Mouse (Mus musculus) retina, adult 2 months (tissue): Measurements from ENCODE around the gene Lrat.

Experiments
- DNase-seq: peaks from one replicate; pipeline ENCODE4 v3.0.0-alpha.2; 2012; ENCODE audit warnings: low read depth, low spot score

Gene Lrat

DNA sequence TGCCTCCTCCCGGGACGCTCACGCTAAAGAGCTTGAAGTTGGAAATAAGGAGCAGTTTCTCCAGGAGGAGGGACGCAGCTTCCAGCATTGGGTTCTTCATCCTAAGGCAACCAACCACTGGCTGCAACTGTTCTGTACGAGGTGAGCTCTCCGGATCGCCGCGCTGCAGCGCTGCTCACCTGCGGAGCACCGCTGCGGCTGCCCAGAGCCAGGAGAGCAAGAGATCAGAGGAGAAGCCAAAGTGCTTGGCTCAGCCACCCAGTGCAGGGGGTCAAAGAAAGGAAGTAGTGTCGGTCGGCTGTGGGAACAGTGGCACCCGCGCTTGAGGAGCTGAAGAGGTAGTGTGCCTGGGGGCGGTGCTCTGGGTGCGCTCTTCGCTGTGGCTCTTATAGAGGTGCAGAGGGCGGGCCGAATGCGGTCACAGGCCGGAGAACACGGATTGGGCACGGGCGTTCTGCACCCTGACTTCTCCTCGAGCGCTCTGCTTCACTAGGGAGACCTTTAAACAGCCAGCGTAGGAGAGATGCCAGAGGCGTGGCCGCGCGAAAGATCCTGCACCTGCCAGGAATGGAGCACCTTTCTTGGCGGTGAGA is at the start of gene Lrat:
Lrat (minus strand) TSS at position 361 of the 593 bp plus-strand sequence.
- no peak for DNase-seq

DNA sequence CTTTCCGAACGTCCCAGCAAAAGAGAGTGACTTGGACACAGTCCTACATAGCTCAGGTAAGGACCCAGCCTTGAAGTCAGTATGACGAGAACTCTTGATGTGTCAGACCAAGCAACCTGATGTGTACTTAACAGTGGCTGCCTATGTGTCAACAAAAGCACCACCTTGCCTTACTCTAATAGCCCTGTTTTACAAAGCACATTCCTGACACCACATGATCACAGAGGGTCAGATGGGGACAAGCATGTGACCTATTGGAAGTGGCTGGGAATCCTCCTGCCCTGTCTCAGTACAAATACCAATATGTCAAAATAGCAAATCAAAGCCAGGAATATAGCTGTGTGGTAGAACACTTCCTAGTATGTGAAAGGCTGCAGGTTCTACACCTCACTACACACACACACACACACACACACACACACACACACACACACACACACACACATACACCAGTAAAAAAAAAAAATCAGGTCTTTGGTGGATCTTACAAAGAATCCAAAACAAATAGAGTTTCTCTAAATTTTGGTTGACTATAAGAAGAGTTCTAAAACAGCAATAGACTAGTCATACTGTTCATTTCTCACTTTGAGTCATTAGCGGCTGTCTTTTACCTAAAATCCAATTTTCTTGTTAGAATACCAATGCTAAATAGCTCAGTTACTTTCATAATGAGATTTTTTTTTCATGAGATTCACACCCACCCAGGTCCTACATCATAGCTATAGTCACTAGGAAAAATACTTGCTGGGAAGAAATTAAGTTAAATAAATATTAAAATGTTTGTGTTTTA is 48.6 kb upstream of the Lrat start:
- DNase-seq, result no peak

DNA sequence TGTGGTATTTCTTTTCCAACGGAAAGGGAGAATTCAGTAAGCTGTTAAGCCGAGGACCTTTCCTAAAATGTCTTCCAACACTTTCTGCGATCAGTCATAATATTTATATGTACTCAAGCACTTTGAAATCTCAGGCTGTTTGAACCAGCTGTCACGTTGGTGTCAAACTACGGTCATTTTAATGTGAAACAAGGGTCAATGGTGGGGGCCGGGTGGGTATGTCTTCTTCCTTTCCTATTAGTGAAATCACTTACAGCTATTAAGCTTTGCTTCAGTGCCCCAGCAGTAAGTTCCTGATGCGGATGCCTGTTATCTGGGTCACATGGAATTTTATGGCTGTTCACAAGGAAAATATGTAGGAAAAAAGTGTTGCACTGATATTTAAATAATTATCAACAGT is 46.9 kb upstream of the Lrat start:
- no peak for DNase-seq

DNA sequence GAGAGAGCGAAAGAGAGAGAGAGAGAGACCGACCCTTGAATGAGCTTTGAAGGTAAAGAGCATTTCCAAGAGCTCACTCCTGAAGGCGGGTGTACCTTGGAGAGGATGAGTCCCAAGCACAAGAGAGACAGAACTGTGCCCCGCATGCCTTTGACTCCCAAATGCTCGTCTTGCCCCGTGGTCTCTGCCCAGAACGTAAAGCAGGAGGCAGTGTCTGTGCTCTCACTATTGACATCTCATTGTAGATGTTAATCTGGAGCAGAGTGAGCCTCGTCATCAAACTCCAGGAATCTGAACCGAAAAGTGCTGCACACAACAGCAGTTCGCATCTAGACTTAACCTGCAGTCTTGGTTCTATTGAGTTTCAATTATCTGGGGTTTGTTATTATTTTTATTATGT is 46.4 kb upstream of the Lrat start:
- no peak for DNase-seq

DNA sequence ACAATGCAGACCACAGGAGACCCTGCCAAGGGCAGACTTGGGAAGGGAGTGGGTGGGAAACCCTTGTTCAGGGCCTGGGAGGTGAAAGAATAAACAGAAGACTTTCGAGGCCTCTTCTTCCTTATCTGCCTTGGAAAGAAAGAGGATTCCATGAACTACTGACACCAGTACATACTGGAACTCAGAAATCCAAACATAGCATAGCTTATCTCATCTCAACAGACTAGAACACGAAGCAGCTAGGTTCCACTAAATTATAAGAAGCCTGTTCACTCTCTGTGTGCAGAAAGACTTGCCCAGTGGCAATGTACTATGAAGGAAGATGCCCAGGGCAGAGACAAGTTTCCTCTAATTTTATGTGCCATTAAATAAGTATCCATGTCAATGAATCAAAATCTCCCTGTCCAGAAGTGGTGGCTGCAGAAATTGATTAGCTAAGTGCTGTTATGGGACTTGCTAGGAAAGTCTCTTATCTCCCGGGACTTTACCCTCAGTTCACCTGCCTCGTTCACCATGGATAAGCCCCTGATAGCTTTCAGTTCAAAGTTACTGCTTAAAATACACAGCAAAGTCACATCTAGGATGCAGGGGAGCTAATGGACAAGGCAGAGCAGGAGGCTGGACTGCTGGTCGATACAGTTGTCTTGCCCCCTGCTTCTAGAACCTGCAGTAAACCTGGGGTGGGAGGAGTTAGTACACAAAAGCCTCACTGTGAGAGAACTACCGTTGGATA is 42.8 kb upstream of the Lrat start:
- DNase-seq, result no peak

DNA sequence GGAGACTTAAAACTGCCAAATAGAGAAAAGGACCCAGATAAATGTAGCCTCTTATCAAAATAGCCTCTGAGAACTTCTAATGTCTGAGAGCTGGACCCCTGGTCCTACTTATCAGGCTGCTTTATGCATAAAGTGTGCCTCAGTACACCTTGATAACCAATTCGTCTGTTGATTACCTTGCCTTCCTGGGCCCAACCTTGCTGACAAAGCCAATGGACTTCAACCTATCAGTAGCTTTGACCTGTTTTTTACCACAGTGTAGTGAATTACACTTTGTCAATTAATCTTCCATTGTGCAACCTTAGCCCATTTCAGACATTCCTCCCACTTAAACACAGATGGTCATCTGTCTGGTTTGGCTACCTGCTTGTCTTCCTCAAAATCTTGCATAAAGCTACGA is 24.1 kb upstream of the Lrat start:
- DNase-seq, result no peak

DNA sequence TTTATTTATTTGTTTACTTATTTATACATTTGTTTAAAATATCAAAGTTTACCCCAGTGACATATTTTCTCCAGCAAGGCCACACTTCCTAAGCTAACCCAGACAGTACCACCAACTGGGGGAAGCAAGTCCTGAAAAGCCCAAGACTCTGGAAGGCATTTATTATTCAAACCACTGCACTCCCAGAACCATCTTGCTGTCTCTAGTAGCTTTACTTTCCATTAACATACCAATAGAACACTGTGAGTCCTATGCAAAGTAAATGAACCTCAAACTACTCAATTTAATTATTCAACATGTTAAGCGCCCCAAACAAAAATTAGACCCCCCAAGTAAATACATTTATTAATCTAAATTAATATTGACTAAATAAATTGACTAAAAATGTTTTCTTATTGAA is 11.9 kb upstream of the Lrat start:
- no peak for DNase-seq

DNA sequence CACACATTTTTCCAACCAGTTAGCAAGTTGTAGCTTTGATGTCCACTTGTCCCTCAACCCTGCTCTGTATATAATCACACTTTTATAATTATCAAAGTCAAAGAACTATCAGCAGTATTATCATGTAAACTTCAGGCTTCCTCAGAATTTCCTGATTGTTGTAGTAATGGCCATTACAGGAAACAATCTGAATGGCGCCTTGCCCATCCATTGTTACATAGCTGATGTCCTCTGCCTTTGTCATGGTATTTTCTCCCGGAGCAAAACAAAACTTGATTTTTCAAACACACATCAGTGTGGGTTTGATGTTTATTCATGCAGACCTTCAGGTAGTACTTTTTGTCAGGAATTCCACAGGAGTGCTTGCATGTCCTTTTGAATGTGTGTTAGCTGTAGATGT is 4.9 kb upstream of the Lrat start:
- DNase-seq, result no peak

DNA sequence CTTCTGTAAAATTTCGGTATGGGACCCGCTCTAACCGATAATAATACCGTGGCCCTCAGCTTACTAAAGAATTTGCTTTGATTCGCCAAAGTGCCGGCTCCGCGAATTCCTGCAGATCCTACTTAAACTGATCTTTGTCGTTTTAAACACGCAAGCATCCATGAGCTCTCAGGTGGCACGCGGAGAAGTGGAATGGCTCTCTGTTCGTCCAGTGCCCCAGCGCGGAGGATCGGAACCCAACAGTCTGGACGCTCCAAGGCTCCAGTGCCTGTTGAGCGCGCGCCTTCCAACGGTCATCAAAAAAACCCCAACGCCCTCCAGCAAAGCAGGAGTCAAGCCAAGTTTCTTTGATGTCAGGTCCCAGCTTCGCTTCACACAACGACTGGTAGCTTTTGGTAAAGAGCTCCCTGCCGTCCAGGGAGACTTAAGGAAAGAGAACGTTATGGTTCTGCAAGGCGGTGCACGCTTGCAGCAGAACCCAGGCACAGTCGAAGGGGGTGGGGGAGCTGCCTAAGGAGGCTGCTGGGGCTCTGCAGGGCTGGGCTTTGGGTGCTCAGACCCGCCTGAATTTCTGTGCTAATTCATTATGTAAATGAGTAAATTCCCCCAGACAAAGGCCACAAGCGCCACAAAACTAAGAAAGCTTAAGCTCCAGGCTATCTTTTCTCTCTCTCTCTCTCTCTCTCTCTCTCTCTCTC is 587 bp upstream of the Lrat start:
- DNase-seq, result no peak

DNA sequence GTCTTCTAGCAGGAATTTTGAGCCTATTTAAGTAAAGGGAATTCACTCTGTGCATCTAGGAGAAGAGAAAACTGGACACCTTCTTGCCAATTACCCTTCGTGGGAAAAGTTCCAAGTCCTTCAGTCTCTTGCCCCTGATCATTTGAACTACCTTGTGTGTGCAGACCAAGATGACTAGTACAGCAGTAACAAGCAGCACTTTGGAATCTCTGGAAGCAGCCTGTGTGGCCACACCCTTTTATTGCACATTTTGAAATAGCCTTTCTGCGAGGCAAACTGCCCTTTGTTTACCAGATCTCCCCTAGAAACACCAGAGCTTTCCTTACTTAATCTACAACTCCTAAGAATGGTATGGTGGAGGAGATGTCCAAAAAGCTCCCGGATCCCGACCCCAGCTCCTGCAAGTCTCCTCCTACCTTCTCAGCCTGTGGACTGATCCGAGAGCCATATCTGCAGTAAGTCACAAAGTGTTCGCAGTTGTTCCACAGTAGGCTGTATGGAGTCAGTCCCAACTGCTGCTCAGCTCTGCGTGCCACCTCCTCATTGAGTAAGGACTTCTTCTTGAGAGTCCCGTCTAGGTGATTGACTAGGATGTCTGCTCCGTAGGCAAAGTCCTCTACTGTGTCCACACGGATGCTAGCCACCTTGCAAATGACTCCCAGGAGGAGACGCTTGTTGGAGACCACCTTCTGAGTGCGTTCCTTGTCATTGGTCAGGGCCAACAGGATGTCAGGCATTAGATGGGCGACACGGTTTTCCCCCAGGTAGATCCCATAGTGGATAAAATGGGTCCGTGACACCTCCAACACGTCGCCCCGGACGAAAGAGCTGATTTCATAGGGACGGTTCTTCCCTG is 788 bp downstream of the Lrat start:
- no peak for DNase-seq

DNA sequence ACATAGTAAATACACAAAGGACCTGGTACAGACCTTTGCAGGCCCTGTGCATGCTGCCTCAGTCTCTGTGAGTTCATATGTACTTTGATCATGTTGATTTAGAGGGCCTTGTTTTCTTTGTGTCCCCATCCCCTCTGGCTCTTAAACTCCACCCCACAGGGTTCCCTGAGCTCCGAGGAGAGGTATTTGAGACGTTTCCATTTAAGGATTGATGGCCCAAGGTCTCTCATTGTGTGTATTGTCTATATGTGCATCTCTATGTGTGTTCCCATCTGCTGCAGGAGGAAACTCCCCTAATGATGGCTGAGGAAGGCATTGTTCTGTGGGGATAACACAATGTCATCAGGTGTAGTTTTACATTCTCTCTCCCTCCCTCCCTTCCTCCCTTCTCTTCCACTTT is 14.9 kb downstream of the Lrat start:
- no peak for DNase-seq

DNA sequence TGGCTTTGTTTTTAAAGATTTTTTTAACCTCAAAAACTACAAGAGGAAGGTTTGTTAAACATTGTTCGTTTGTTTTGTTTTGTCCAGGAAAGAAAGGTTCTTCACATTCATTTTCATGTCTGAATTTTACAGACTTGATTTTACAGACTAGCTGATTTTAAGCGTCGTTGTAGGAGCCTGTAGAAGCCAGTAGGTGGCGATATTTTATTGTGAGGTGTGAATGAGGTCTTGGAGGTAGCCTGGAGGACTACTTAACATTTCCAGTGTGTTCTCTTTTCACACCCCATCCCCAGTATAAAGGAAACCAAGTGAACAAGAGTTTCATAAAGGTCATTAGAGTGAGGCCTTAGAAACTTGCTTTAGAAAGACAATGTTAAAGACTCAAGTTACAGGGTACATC is 26.5 kb downstream of the Lrat start:
- DNase-seq, result no peak

DNA sequence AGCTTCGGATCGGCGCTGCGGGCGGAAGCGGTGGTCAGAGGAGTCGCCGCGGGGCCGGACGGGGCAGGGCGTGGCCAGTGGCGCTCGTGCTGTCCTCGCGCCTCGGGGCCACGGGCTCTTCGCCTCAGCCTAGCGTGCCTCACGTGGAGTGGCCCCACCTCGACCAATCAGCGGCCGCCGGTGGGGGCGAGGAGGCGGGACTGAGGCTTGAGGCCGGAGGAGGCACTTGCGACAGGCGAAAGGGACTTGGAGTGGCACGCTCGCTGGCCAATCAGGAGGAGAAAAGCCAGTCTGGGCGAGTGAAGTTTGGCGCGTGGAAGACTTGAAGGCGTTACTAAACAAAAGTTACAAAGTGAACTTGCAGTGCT is 27.4 kb downstream of the Lrat start, which contains the start of gene Rbm46:
Rbm46 (minus strand) TSS at position 112 of the 368 bp plus-strand sequence.
- no peak for DNase-seq

DNA sequence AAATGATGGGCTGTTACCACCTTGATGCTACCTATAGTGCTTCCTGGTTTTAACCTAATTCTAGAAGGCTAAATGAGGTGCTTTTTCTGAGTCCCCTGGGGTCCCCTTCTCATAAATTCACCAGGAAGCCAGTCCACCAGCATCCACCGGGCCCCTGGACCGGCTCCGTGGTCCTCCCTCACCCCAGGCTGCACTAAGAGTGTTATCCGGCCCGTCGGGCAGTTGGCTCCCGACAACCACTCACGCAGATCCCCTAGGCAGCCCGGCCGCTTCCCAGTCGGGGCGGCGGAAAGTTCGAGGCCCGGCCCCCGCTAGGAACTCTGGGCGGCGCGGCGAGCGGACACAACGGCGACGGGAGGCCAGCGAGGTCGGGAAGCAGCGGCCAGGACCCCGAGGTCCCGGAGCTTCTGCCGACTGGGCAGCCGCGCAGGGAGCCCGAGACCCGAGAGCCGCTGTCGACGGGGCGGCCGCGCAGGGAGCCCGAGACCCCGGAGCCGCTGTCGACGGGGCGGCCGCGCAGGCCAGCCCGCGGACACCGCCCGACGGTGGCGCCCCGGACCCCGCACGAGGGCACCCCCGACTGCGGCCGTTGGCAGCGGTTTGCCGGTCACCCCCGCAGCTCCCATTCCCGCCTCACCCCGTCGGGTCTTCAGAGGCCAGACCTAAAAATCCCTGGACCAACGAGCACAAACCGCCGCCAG is 28.0 kb downstream of the Lrat start:
- no peak for DNase-seq

DNA sequence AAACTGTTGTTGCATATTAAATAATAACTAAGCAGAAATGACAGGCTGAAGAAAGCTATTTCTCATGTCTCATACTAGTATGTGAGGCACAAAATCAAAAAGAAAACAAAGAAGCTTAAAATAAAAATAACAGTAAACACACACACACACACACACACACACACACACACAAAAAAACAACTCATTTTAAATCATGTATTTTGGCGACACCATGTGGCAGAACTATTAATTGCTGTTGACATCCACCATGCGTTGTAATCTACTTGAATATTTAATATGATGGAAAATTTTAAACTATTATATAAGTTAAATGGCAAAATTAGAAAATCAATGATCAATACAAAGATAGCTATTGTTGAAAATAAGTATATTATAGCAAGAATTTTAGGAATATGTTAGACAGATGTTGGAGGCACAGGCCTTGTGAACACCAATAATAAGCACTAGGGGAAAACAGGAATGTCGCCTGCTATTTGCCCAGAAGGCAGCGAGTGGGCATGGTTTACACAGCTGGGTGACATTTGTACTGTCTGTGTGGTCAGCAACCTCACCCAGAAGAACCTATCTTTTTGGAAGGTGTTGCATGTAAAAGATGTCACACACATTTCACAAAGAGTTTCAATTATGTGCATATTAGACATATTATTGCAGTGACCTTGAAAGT is 46.2 kb downstream of the Lrat start:
- DNase-seq, result no peak
